Mouse (Mus musculus) cerebellum, postnatal 14 days (tissue): ENCODE results near the gene Ptpre.
"Not testable (repeated sequence)": the region's sequence is repeated elsewhere in the genome, so short reads cannot be mapped to it uniquely, and the experiment has no call there.

ENCODE experiments used
- DNase-seq, 2 experiments: peaks; one replicate each; pipeline ENCODE4 v3.0.0; 2021; ENCODE audit warnings: mixed read lengths in 2 of 2

The Ptpre gene

GRCm38 (mm10) chr7:135698362-135698761, 161.1 kb downstream of the Ptpre start:
- DNase-seq, result no peak

- not testable (repeated sequence) for DNase-seq
Observed at GRCm38 (mm10) chr7:135699351-135699750, 162.1 kb downstream of the Ptpre start.

- no peak for DNase-seq
Observed at GRCm38 (mm10) chr7:135703600-135704148, 166.4 kb downstream of the Ptpre start.

GRCm38 (mm10) chr7:135704251-135704650, 167.0 kb downstream of the Ptpre start:
- no peak for DNase-seq

- DNase-seq, result no peak
Observed at GRCm38 (mm10) chr7:135705083-135705482, 167.8 kb downstream of the Ptpre start.

GRCm38 (mm10) chr7:135705753-135706152, 168.5 kb downstream of the Ptpre start:
- no peak for DNase-seq

GRCm38 (mm10) chr7:135710702-135711101, 173.4 kb downstream of the Ptpre start:
- DNase-seq, result no peak

GRCm38 (mm10) chr7:135712534-135712933, 175.3 kb downstream of the Ptpre start:
- DNase-seq, result no peak

GRCm38 (mm10) chr7:135713326-135713725, 176.0 kb downstream of the Ptpre start:
- DNase-seq, result no peak

- DNase-seq, result no peak
Observed at GRCm38 (mm10) chr7:135715166-135715565, 177.9 kb downstream of the Ptpre start.

GRCm38 (mm10) chr7:135715642-135716444, 178.6 kb downstream of the Ptpre start, which contains the start of gene Mki67:
Gene Mki67, minus strand, starts transcription at chr7:135716361.
- DNase-seq, result peak; percentile 32 to 35

GRCm38 (mm10) chr7:135716445-135716877, 179.2 kb downstream of the Ptpre start:
- DNase-seq, result peak; percentile 89 to 91

GRCm38 (mm10) chr7:135716968-135717557, 179.8 kb downstream of the Ptpre start:
- DNase-seq, result no peak

GRCm38 (mm10) chr7:135721436-135721992, 184.2 kb downstream of the Ptpre start:
- DNase-seq, result no peak

GRCm38 (mm10) chr7:135722011-135722838, 184.9 kb downstream of the Ptpre start:
- peak; percentile 22 to 47 for DNase-seq

GRCm38 (mm10) chr7:135723672-135724341, 186.5 kb downstream of the Ptpre start:
- no peak for DNase-seq

- DNase-seq, result no peak
Observed at GRCm38 (mm10) chr7:135726707-135727106, 189.4 kb downstream of the Ptpre start.

GRCm38 (mm10) chr7:135728038-135728437, 190.8 kb downstream of the Ptpre start:
- no peak for DNase-seq

- DNase-seq, result no peak
Observed at GRCm38 (mm10) chr7:135734379-135734778, 197.1 kb downstream of the Ptpre start.

- no peak for DNase-seq
Observed at GRCm38 (mm10) chr7:135734911-135735646, 197.8 kb downstream of the Ptpre start.
